Mouse (Mus musculus): Measurements from ENCODE around the gene Smad3.
A peak's percentile ranks its signal among the peaks of the same experiment; 100 is the strongest.

Smad3 gene

GRCm38 (mm10) chr9:63772452-63772851 is 14.7 kb upstream of the Smad3 start:
- no peak for DNase-seq (ENCODE audit: extremely low spot score)

- no peak for DNase-seq (ENCODE audit: extremely low spot score)
Measured at GRCm38 (mm10) chr9:63771676-63772075, 13.9 kb upstream of the Smad3 start.

GRCm38 (mm10) chr9:63761367-63762094 is 3.7 kb upstream of the Smad3 start:
- no peak for DNase-seq (ENCODE audit: extremely low spot score)

GRCm38 (mm10) chr9:63760783-63761182 is 3.0 kb upstream of the Smad3 start:
- DNase-seq (ENCODE audit: extremely low spot score): no peak

GRCm38 (mm10) chr9:63759973-63760722 is 2.4 kb upstream of the Smad3 start:
- DNase-seq (ENCODE audit: extremely low spot score): no peak

GRCm38 (mm10) chr9:63758641-63759391 is 1.0 kb upstream of the Smad3 start:
- peak; percentile 79 for DNase-seq (ENCODE audit: extremely low spot score)

- no peak for DNase-seq (ENCODE audit: extremely low spot score)
Measured at GRCm38 (mm10) chr9:63757462-63757772, 377 bp downstream of the Smad3 start.

- DNase-seq (ENCODE audit: extremely low spot score): peak; percentile 79
Measured at GRCm38 (mm10) chr9:63756581-63757461, 973 bp downstream of the Smad3 start.

- no peak for DNase-seq (ENCODE audit: extremely low spot score)
Measured at GRCm38 (mm10) chr9:63755671-63756543, 1.9 kb downstream of the Smad3 start.

GRCm38 (mm10) chr9:63754556-63755510 is 3.0 kb downstream of the Smad3 start:
- DNase-seq (ENCODE audit: extremely low spot score): no peak

- no peak for DNase-seq (ENCODE audit: extremely low spot score)
Measured at GRCm38 (mm10) chr9:63754039-63754438, 3.8 kb downstream of the Smad3 start.

- DNase-seq (ENCODE audit: extremely low spot score): no peak
Measured at GRCm38 (mm10) chr9:63753359-63753758, 4.4 kb downstream of the Smad3 start.

GRCm38 (mm10) chr9:63752576-63752975 is 5.2 kb downstream of the Smad3 start:
- DNase-seq (ENCODE audit: extremely low spot score): no peak

- no peak for DNase-seq (ENCODE audit: extremely low spot score)
Measured at GRCm38 (mm10) chr9:63751325-63751724, 6.5 kb downstream of the Smad3 start.

- DNase-seq (ENCODE audit: extremely low spot score): no peak
Measured at GRCm38 (mm10) chr9:63750360-63750974, 7.3 kb downstream of the Smad3 start.

GRCm38 (mm10) chr9:63749296-63749915 is 8.4 kb downstream of the Smad3 start:
- DNase-seq (ENCODE audit: extremely low spot score): no peak

- DNase-seq (ENCODE audit: extremely low spot score): no peak
Measured at GRCm38 (mm10) chr9:63747645-63748295, 10.0 kb downstream of the Smad3 start.

GRCm38 (mm10) chr9:63746980-63747379 is 10.8 kb downstream of the Smad3 start:
- DNase-seq (ENCODE audit: extremely low spot score): no peak
